Mouse (Mus musculus) testis, adult 2 months (tissue): ENCODE data around the gene Arhgap25.

Experiments used
- CTCF ChIP-seq: fragments of 200-500 bp; IDR thresholded peaks from 2 replicates; pipeline ENCODE4 v1.5.1; 2012; ENCODE audit warnings: low read depth, mild to moderate bottlenecking, inconsistent platforms, low read length, moderate library complexity; ENCODE audit not compliant: control insufficient read depth, insufficient read depth, insufficient replicate concordance
- POLR2A ChIP-seq: fragments of 200-500 bp; IDR thresholded peaks from 2 replicates; pipeline ENCODE4 v1.6.1; 2012; ENCODE audit warnings: low read depth, mild to moderate bottlenecking, inconsistent platforms, low read length, moderate library complexity; ENCODE audit not compliant: control insufficient read depth

GRCm38 (mm10) chr6:87500696-87501095 is 32.4 kb downstream of the Arhgap25 start:
- TF ChIP-seq CTCF (no peak), POLR2A (no peak)
